Mouse (Mus musculus) monocyte, adult 2 months (primary cell): Measurements from ENCODE around the gene Tor4a.

Experiments
- DNase-seq, 2 experiments: peaks; one replicate each; pipeline ENCODE4 v3.0.0; 2022; ENCODE audit warnings: low spot score in 2 of 2, low read depth in 1 of 2

The Tor4a gene

DNA sequence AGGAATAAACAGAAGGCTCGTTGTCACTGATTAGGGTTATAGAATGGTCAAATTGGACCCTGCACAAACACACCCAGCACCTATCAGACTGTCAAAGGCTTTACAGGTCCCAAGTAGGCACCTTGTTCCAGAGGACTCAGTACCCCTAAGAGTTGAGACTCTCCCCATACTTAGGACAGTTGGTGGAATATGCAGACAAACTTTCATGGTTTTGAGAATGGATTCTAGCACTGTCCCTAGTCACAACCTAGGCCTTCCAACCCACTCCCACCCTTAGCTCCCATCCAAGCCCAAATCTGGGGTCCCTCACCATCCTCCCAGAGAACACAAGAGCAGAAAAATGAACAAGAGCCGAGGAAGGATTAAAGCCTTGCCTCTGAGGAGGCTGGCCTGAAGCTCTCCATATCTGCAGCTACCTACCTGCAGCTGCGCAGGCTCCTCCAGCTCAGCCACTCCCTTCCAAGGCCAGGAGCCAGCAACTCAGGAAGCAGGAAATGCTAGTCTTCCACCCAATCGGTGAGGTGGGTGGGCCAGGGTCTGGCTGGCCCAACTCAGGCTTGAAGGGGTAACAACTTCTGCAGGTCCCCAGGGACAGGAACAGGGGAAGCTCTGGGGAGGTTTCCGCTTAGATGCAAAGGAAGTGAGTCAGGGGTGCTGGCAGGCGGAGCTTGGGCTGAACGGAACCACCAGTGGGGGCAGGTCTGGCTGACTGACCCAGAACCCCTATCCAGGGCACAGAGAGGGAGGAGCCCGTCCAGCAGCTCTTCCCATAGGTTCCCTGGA is at the start of gene Tor4a:
Gene Tor4a, minus strand, starts transcription at position 715 of the 783 bp plus-strand sequence.
- DNase-seq: peak in 1 of 2 experiments; percentile 49

- no peak for DNase-seq
Measured at GRCm38 (mm10) chr2:25244144-25244543, 47.5 kb upstream of the Tor4a start.

- no peak for DNase-seq
Measured at GRCm38 (mm10) chr2:25243342-25243741, 46.7 kb upstream of the Tor4a start.

DNA sequence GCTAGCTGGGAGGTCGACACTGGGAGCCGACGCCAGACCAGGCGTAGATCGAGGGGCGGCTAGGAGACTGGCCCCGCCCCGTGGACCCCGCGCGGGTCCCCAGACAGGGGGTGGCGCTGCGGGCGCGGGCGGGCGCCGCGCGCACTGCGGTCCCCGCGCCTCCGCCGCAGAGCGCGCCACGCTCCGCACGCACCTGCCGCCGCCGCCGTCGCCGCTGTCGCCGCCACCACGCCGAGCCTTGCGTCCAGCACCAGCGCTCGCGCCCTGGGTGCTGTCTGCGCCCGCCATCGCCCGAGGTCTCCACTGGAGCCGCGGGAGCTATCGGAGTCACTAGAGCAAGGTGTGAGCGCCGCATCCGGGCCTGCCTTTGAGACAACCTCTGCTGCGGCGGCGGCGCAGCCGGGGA is 45.4 kb upstream of the Tor4a start, which contains the start of the genes Rnf208 and Cysrt1:
Gene Rnf208, plus strand, starts transcription at position 155 of the 406 bp plus-strand sequence.
Gene Cysrt1, minus strand, starts transcription at position 352 of the 406 bp plus-strand sequence.
- DNase-seq: no peak

DNA sequence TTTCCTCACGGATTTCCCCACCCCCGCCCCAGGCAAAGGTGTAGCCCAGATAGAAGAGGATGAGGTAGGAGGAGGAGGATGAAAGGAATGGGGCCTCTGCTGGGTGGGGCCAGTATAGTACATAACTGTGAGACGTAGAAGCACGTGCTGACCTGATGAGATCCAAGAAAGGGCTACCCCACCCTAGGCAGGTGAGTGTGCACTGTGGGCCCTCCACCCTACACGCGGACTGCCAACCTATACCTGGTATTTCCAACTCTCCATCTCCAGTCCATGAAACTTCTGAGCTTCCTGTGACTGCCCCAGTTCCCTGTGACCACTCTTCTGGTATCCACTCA is 44.7 kb upstream of the Tor4a start:
- no peak for DNase-seq

DNA sequence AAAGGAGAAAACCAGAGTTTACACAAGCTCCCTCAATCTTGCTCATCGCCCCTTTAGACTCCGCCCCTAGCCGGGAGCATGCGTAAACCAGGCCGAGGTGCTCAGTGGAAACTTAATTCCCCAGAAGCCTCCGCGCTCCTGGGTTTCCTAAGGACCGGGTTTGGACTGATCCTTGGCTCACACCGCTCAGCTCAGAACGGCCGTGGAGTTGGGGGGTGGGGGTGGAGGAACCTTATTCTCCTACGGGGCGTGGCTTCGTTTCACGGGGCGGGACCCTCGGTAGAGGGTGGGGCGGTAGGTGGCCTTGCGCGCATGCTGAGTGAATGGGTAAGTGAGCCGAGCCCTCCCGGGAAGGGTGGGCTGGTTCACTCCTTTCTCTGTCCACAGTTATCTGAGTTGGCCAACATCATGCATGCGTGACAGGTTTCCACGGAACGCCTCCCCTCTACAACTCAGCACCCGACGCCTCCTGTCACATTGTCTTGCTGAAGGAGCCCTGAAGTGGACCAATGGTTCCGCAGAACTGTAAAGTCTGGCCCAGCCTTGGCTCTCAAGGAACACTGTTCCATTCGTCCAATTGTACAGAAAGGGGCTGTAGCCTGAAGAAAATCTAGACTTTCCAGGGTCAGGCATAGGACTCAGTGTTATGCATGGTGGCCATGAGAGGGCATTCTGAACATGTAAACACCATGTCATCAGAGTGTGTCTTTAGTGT is 44.2 kb upstream of the Tor4a start:
- DNase-seq: no peak

- no peak for DNase-seq
Measured at GRCm38 (mm10) chr2:25240310-25240709, 43.6 kb upstream of the Tor4a start.

DNA sequence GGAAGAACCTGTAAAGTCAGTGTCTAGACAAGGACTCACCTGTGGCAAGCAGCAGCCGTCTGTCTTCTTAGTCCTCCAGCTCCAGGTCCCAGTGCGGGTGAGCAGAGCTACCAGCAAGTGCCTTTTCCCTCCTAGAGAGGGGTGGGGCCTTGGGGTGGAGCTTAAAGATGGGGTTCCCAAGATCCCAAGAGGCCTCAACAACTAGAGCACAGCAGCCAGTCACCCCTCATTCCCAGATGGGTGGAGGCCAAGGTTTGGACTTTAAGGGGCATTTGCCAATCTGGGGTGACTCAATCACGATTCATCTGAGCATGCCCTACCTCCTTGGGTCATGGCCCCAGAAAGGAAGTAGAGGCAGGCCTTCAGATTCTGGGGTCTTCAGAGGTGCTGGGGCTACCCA is 43.1 kb upstream of the Tor4a start:
- DNase-seq: no peak

- no peak for DNase-seq
Measured at GRCm38 (mm10) chr2:25238106-25238505, 41.4 kb upstream of the Tor4a start.

DNA sequence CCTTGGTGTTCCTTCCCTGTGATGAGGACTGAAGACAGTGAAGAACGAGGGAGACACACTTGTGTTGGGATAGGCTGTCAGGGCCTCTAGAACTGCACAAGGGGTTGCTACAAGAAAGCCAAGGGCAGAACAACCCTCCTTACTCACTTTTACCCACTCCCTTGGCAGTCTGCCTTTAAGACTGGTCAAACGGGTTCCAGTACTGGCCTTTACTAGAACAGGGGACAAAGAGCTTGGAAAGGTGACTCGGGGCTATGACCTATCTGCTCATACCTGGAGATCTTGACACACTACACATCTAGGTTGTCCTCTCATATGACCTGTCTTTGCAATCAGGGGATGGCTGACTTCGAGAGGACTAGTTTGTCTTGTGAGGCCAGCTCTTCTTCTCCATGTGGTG is 40.8 kb upstream of the Tor4a start:
- no peak for DNase-seq

DNA sequence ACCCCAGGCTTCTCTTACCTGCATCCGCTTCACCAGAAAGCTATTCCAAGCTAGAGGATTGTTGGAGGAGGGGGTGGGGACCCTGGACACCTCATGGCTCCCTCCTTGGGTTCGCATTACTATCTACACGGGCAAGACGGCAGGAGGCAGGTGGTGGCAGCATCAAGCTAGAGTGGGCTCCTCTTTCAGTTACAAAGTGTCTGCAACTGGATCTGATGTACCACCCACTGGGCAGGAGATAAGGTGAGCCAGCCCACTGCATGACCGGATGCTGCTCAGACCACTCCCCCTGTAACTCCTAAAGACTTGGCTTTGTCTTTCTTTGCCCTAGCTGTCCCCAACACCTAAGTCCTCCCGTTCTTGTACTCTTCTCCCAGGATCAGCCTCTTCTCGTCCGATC is 39.9 kb upstream of the Tor4a start, which contains the start of gene Rnf224:
Gene Rnf224, minus strand, starts transcription at position 174 of the 400 bp plus-strand sequence.
- DNase-seq: no peak

GRCm38 (mm10) chr2:25234551-25235220 is 38.0 kb upstream of the Tor4a start:
- no peak for DNase-seq

- DNase-seq: no peak
Measured at GRCm38 (mm10) chr2:25234050-25234449, 37.4 kb upstream of the Tor4a start, which contains the start of gene Slc34a3. Gene Slc34a3 (minus strand): TSS chr2:25234364.

DNA sequence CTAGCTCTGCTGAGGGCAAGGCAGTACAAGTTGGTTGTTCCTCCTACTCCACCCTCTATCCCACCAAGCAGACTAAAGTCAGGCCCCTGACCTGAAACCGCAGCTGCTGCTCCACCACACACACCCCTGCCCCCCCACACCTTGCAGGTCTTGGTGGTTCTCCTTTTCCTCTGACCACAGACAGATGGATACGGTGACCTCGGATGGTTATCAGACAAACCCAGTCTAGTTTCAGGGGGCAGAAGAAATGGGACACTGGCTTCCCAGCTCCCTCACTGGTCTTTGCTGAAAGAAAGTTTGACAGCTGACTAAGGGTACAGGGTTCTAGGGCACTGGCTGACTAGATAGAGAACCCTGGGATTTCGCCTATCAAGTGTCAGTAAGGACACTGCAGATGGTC is 36.7 kb upstream of the Tor4a start:
- no peak for DNase-seq

DNA sequence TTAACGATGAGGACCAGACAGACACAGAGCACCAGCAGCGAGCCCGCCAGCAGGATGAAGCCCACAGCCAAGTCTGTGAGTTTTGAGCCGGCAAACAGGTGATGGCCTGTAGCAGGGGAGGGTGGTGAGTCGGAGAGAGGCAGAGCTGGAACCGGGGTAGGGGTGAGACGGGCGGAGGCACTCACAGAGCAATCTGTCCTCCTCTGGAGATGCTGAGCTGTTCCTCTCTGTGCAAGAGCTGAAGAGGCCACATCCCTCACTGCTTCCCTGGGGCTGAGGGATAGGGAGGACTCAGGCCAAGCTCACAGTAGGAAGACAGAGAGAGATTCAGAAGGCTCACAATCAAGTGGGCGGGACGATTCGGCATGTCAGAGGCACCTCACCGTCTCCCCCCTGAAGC is 34.4 kb upstream of the Tor4a start:
- no peak for DNase-seq

DNA sequence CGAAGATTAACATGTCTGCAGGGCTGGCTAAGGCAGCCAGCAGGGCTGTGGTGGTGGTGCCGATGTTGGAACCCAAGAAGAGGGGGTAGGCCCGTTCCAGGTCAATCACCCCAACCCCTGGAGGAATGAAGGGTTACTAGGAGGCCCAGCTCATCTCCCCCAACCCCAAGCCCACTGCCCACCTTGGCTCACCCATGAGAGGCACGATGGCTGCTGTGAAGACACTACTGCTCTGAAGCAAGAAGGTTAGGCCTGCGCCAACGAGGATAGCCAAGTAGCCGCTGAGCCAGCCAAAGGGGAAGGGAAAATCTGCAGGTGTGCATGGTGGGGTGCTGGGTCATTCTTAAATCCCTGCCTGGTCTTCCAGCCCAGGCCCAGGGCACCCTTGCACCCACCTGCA is 33.9 kb upstream of the Tor4a start:
- no peak for DNase-seq

GRCm38 (mm10) chr2:25229582-25229981 is 32.9 kb upstream of the Tor4a start:
- no peak for DNase-seq

- no peak for DNase-seq
Measured at GRCm38 (mm10) chr2:25228995-25229530, 32.4 kb upstream of the Tor4a start.

GRCm38 (mm10) chr2:25228431-25228889 is 31.8 kb upstream of the Tor4a start:
- DNase-seq: peak; percentile 74 to 76

GRCm38 (mm10) chr2:25227406-25227805 is 30.7 kb upstream of the Tor4a start:
- DNase-seq: no peak

DNA sequence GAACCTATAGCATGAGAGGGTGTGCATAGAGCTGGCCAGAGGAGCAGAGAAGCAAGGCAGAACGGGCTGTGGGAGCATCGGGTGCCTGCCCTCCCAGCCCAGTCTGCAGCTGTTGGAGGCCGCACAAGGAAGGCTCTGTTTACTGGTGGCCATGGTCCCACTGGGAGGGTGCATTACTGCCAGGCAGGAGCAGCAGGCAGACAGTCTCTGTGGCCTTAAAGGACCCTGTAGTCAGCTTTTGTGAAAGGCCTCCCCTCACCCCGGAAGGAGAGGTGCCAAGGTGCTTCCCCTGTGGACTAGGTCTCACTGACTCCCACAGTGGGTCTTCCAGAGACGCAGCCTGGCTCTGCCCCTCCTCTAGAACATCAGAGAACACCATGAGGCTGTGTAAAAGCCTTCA is 30.2 kb upstream of the Tor4a start:
- DNase-seq: no peak
